Mouse (Mus musculus): Measurements from ENCODE around the gene Il21. TPM values are rescaled to one million over a fixed set of nuclear protein-coding genes. Genes with fewer than 3 reads are reported as not detected.

Gene Il21
- polyA plus RNA-seq, 1 experiment from 2014 or later, result not detected

GRCm38 (mm10) chr3:37180039-37180743, 52.2 kb downstream of the Il21 start:
- H3K4me2 ChIP-seq (ENCODE audit: low read depth, low read length), result no peak overlapping the region
- ATAC-seq (replicated peaks; ENCODE audit: extremely low read depth, insufficient read depth, low FRiP score), result no peak
- WGBS, result 74% methylated on average over 12 of the region's 12 CpGs
- H3K9ac ChIP-seq (ENCODE audit: low read length), result no peak overlapping the region
- H3K36me3 ChIP-seq (ENCODE audit: control insufficient read depth, insufficient read depth), result no peaks in the 10 kb centered on the region
- H3K4me3 ChIP-seq (ENCODE audit: low read length), result no peak overlapping the region
- no peaks in the 10 kb centered on the region for H3K9me3 ChIP-seq (replicated peaks; ENCODE audit: control insufficient read depth, low read length)
- H3K27ac ChIP-seq (ENCODE audit: low read length), result no peak overlapping the region
- 0 out of 2 replicates have a peak, but pooled peaks cover 3% of the 10 kb centered on the region for H3K4me1 ChIP-seq (ENCODE audit: control insufficient read depth, insufficient read depth, low read length)
- no peaks in the 10 kb centered on the region for H3K27me3 ChIP-seq (ENCODE audit: control insufficient read depth, insufficient read depth, low read length)

GRCm38 (mm10) chr3:37179472-37179871, 53.0 kb downstream of the Il21 start:
- Histone ChIP-seq H3K4me3 (ENCODE audit: low read length) (no peak overlapping the region), H3K27me3 (ENCODE audit: control insufficient read depth, insufficient read depth, low read length) (no peaks in the 10 kb centered on the region), H3K4me2 (ENCODE audit: low read depth, low read length) (no peak overlapping the region), H3K27ac (ENCODE audit: low read length) (no peak overlapping the region), H3K4me1 (ENCODE audit: control insufficient read depth, insufficient read depth, low read length) (0 out of 2 replicates have a peak, but pooled peaks cover 3% of the 10 kb centered on the region), H3K36me3 (ENCODE audit: control insufficient read depth, insufficient read depth) (no peaks in the 10 kb centered on the region), H3K9me3 (replicated peaks; ENCODE audit: control insufficient read depth, low read length) (no peaks in the 10 kb centered on the region), H3K9ac (ENCODE audit: low read length) (no peak overlapping the region)
- WGBS, result 87% methylated on average over 9 of the region's 9 CpGs
- ATAC-seq (replicated peaks; ENCODE audit: extremely low read depth, insufficient read depth, low FRiP score), result no peak

- WGBS, result 55% methylated on average over 10 of the region's 10 CpGs
- H3K27ac ChIP-seq (ENCODE audit: low read length), result no peak overlapping the region
- no peak for ATAC-seq (replicated peaks; ENCODE audit: extremely low read depth, insufficient read depth, low FRiP score)
These were observed 57.5 kb downstream of the Il21 start for GRCm38 (mm10) chr3:37174711-37175572.

GRCm38 (mm10) chr3:37173285-37173684, 59.2 kb downstream of the Il21 start:
- WGBS, result 69% methylated on average over 8 of the region's 8 CpGs
- Histone ChIP-seq H3K36me3 (ENCODE audit: control insufficient read depth, insufficient read depth) (no peaks in the 10 kb centered on the region), H3K9ac (ENCODE audit: low read length) (no peak overlapping the region), H3K27me3 (ENCODE audit: control insufficient read depth, insufficient read depth, low read length) (no peaks in the 10 kb centered on the region), H3K4me1 (ENCODE audit: control insufficient read depth, insufficient read depth, low read length) (no peaks in the 10 kb centered on the region), H3K9me3 (replicated peaks; ENCODE audit: control insufficient read depth, low read length) (no peaks in the 10 kb centered on the region), H3K4me3 (ENCODE audit: low read length) (no peak overlapping the region), H3K27ac (ENCODE audit: low read length) (no peak overlapping the region), H3K4me2 (ENCODE audit: low read depth, low read length) (no peak overlapping the region)
- no peak for ATAC-seq (replicated peaks; ENCODE audit: extremely low read depth, insufficient read depth, low FRiP score)

More at GRCm38 (mm10) chr3:37174711-37175572, 57.5 kb downstream of the Il21 start:
- Histone ChIP-seq H3K9ac (ENCODE audit: low read length) (no peak overlapping the region), H3K36me3 (ENCODE audit: control insufficient read depth, insufficient read depth) (no peaks in the 10 kb centered on the region), H3K27me3 (ENCODE audit: control insufficient read depth, insufficient read depth, low read length) (no peaks in the 10 kb centered on the region), H3K4me1 (ENCODE audit: control insufficient read depth, insufficient read depth, low read length) (no peaks in the 10 kb centered on the region), H3K4me3 (ENCODE audit: low read length) (no peak overlapping the region), H3K9me3 (replicated peaks; ENCODE audit: control insufficient read depth, low read length) (no peaks in the 10 kb centered on the region), H3K4me2 (ENCODE audit: low read depth, low read length) (no peak overlapping the region)

Small RNA genes lying within 50 kb of the gene (microRNA-seq; reads per million reads assigned to microRNA genes)
- not detected for gene Gm24169

Other genes starting within 250 kb of the Il21 start
- gene Adad1, start 169.1 kb downstream of the Il21 start, polyA plus RNA-seq (2015; fragmentation: Nextera tagmentation; extraction: Ambion mirVana), result 0.22 and 0.36 TPM in 2 replicates
- gene Il2, start 106.7 kb downstream of the Il21 start, polyA plus RNA-seq (2015; fragmentation: Nextera tagmentation; extraction: Ambion mirVana), result 0.22 and 0.45 TPM in 2 replicates
- 4.7 and 5.3 TPM in 2 replicates for gene Bbs12, start 79.9 kb upstream of the Il21 start, polyA plus RNA-seq (2015; fragmentation: Nextera tagmentation; extraction: Ambion mirVana)
- gene Cetn4, start 80.1 kb upstream of the Il21 start, polyA plus RNA-seq (2015; fragmentation: Nextera tagmentation; extraction: Ambion mirVana), result 0.94 and 1.6 TPM in 2 replicates
- gene Fgf2, start 115.7 kb upstream of the Il21 start, polyA plus RNA-seq (2015; fragmentation: Nextera tagmentation; extraction: Ambion mirVana), result 1.1 and 1.2 TPM in 2 replicates
- 20.8 and 22.5 TPM in 2 replicates for gene Spata5, start 187.3 kb upstream of the Il21 start, polyA plus RNA-seq (2015; fragmentation: Nextera tagmentation; extraction: Ambion mirVana)
- gene Nudt6, start 187.6 kb upstream of the Il21 start, polyA plus RNA-seq (2015; fragmentation: Nextera tagmentation; extraction: Ambion mirVana), result 13.8 and 14.7 TPM in 2 replicates

All from heart, embryonic 16.5 days (tissue).